Mouse (Mus musculus) liver, embryonic 14.5 days (tissue): ENCODE data around the gene Sct.

Source experiments
- CTCF ChIP-seq: IDR thresholded peaks from 2 replicates; pipeline ENCODE4 v1.5.1; 2016; ENCODE audit warnings: antibody characterized with exemption, low read depth, control low read depth
- EP300 ChIP-seq: IDR thresholded peaks from 2 replicates; pipeline ENCODE4 v1.6.1; 2016; ENCODE audit warnings: antibody characterized with exemption, low read depth

GRCm38 (mm10) chr7:141315974-141316373, 37.0 kb upstream of the Sct start:
- peak; percentile 74 for TF ChIP-seq CTCF
- no peak for TF ChIP-seq EP300
